Mouse (Mus musculus) bone marrow macrophage, adult 2 months (primary cell): Measurements from ENCODE around the gene Prex1.

Experiments used
- CTCF ChIP-seq: IDR thresholded peaks from 2 replicates; pipeline ENCODE4 v1.5.1; 2012; ENCODE audit warnings: low read depth, mild to moderate bottlenecking, low read length, moderate library complexity
- POLR2A ChIP-seq: IDR thresholded peaks from 2 replicates; pipeline ENCODE4 v1.6.1; 2012; ENCODE audit warnings: mild to moderate bottlenecking, low read depth, low read length, borderline replicate concordance

- TF ChIP-seq POLR2A (no peak), CTCF (no peak)
Observed at GRCm38 (mm10) chr2:166702113-166702445, 11.6 kb downstream of the Prex1 start.
